Mouse (Mus musculus): ENCODE data around the gene Ethe1. TPM values are rescaled to one million over a fixed set of nuclear protein-coding genes. Genes with fewer than 3 reads are reported as not detected.
A peak's percentile ranks its signal among the peaks of the same experiment; 100 is the strongest.

The Ethe1 gene
- 33.2 and 38.1 TPM in 2 replicates for polyA plus RNA-seq (2015; fragmentation: Nextera tagmentation; extraction: Ambion mirVana)

GRCm38 (mm10) chr7:24587330-24588105 lies at the start of gene Ethe1, which contains the start of gene Zfp575:
TSS of gene Ethe1 (plus strand) at chr7:24587543.
TSS of gene Zfp575 (minus strand) at chr7:24587641.
- 8% methylated on average over 30 of the region's 30 CpGs for WGBS
- peak within 1 kb of the TSS; percentile 78 for H3K4me2 ChIP-seq (ENCODE audit: low read depth, low read length)
- H3K27me3 ChIP-seq (replicated peaks; ENCODE audit: control insufficient read depth, insufficient read depth, low read length): peaks cover 16% of the 10 kb centered on the region
- H3K9me3 ChIP-seq (ENCODE audit: control insufficient read depth, low read length): no peaks in the 10 kb centered on the region
- peak within 1 kb of the TSS; percentile 59 for H3K4me3 ChIP-seq (ENCODE audit: low read length)
- peak; percentile 39 for ATAC-seq
- no peaks in the 10 kb centered on the region for H3K36me3 ChIP-seq (ENCODE audit: control insufficient read depth, insufficient read depth, low read length)
- H3K4me1 ChIP-seq (ENCODE audit: control insufficient read depth, insufficient read depth, low read length): peaks cover 16% of the 10 kb centered on the region
- peak within 1 kb of the TSS; percentile 76 for H3K9ac ChIP-seq (ENCODE audit: low read depth, low read length)
- peak within 1 kb of the TSS; percentile 39; the same call in 1 of the 2 replicates for H3K27ac ChIP-seq (ENCODE audit: low read length)

GRCm38 (mm10) chr7:24537591-24537990 lies 49.8 kb upstream of the Ethe1 start:
- WGBS: 82% methylated on average over 5 of the region's 5 CpGs

DNA sequence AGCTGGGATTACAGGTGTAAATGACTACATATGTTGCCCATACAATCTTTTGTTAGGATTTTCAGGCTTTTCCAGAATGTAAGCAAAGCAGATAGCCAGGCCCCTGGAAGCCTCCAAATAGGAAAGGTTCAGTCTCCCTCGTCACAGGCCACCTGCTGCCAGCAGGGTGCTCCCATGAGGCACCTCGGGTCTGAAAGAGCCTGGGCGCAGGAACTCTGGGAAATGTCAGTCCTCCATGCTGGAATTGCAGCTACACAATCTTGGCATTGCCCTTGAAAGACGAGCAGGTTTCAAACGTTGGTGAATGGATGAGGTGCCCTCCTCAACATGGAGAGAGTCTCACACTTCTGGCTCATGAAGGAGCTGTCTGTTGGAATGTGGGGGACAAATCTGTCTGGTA lies 49.2 kb upstream of the Ethe1 start:
- WGBS: 40% methylated on average over 5 of the region's 5 CpGs
- ATAC-seq: peak; percentile 32; the same call in 1 of the 2 replicates
- H3K4me3 ChIP-seq (ENCODE audit: low read length): no peak overlapping the region
- no peak overlapping the region for H3K9ac ChIP-seq (ENCODE audit: low read depth, low read length)
- H3K4me2 ChIP-seq (ENCODE audit: low read depth, low read length): no peak overlapping the region
- no peaks in the 10 kb centered on the region for H3K9me3 ChIP-seq (ENCODE audit: control insufficient read depth, low read length)
- no peaks in the 10 kb centered on the region for H3K27me3 ChIP-seq (replicated peaks; ENCODE audit: control insufficient read depth, insufficient read depth, low read length)
- H3K36me3 ChIP-seq (ENCODE audit: control insufficient read depth, insufficient read depth, low read length): peaks cover 17% of the 10 kb centered on the region
- H3K27ac ChIP-seq (ENCODE audit: low read length): no peak overlapping the region
- no peaks in the 10 kb centered on the region for H3K4me1 ChIP-seq (ENCODE audit: control insufficient read depth, insufficient read depth, low read length)

More at GRCm38 (mm10) chr7:24537591-24537990, 49.8 kb upstream of the Ethe1 start:
- Histone ChIP-seq H3K27me3 (replicated peaks; ENCODE audit: control insufficient read depth, insufficient read depth, low read length) (no peaks in the 10 kb centered on the region), H3K9me3 (ENCODE audit: control insufficient read depth, low read length) (no peaks in the 10 kb centered on the region), H3K4me2 (ENCODE audit: low read depth, low read length) (no peak overlapping the region), H3K27ac (ENCODE audit: low read length) (no peak overlapping the region), H3K4me1 (ENCODE audit: control insufficient read depth, insufficient read depth, low read length) (no peaks in the 10 kb centered on the region), H3K9ac (ENCODE audit: low read depth, low read length) (no peak overlapping the region), H3K4me3 (ENCODE audit: low read length) (no peak overlapping the region), H3K36me3 (ENCODE audit: control insufficient read depth, insufficient read depth, low read length) (peaks cover 19% of the 10 kb centered on the region)
- no peak for ATAC-seq

GRCm38 (mm10) chr7:24538701-24539100 lies 48.6 kb upstream of the Ethe1 start:
- Histone ChIP-seq H3K9ac (ENCODE audit: low read depth, low read length) (no peak overlapping the region), H3K36me3 (ENCODE audit: control insufficient read depth, insufficient read depth, low read length) (peaks cover 12% of the 10 kb centered on the region; the same call in 1 of the 2 replicates), H3K4me2 (ENCODE audit: low read depth, low read length) (no peak overlapping the region), H3K4me1 (ENCODE audit: control insufficient read depth, insufficient read depth, low read length) (no peaks in the 10 kb centered on the region), H3K27me3 (replicated peaks; ENCODE audit: control insufficient read depth, insufficient read depth, low read length) (no peaks in the 10 kb centered on the region), H3K27ac (ENCODE audit: low read length) (no peak overlapping the region), H3K4me3 (ENCODE audit: low read length) (no peak overlapping the region), H3K9me3 (ENCODE audit: control insufficient read depth, low read length) (no peaks in the 10 kb centered on the region)
- no peak for ATAC-seq
- 81% methylated on average over 5 of the region's 5 CpGs for WGBS

DNA sequence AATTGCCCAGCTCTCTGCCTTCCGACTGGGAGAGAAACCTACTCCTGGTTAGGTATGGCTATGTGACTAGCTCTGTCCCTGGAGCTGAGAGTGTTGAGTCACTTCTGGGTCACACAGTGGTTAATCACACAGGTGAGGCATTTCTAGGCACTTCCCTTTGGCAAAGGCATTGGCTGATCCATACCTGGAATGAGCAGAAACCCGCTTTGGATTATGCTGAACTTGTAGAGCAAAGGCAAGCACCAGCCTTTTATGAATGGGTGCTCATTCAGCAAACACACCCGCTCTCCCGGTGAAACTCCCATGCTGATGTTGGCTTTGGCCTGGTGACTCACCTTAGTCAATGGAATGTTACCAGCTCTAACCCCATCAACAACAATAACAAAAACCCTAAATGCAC lies 47.7 kb upstream of the Ethe1 start:
- 86% methylated on average over 4 of the region's 4 CpGs for WGBS
- H3K27me3 ChIP-seq (replicated peaks; ENCODE audit: control insufficient read depth, insufficient read depth, low read length): no peaks in the 10 kb centered on the region
- H3K36me3 ChIP-seq (ENCODE audit: control insufficient read depth, insufficient read depth, low read length): peaks cover 10% of the 10 kb centered on the region; the same call in 1 of the 2 replicates
- H3K4me3 ChIP-seq (ENCODE audit: low read length): no peak overlapping the region
- no peak overlapping the region for H3K4me2 ChIP-seq (ENCODE audit: low read depth, low read length)
- peaks cover 2% of the 10 kb centered on the region; the same call in 1 of the 2 replicates for H3K9me3 ChIP-seq (ENCODE audit: control insufficient read depth, low read length)
- ATAC-seq: no peak
- no peak overlapping the region for H3K9ac ChIP-seq (ENCODE audit: low read depth, low read length)
- H3K27ac ChIP-seq (ENCODE audit: low read length): no peak overlapping the region
- no peaks in the 10 kb centered on the region for H3K4me1 ChIP-seq (ENCODE audit: control insufficient read depth, insufficient read depth, low read length)

DNA sequence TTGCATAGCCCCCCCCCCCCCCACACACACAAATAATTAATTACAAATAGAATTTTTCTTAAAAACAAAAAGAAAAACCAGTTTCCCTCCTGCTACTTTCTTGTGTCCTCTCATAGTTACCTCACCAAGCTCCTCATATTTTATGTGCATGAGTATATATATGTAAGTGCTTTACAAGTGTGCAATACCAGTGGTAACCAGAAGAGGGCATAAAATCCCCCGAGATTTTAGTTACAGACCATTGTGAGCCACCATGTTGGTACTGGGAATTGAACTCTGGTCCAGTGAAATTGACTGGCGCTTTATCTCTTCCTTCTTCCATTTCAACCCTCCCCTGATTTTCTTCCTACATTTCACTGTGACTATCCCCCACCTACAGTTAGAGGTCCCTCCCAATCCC lies 42.8 kb upstream of the Ethe1 start:
- Histone ChIP-seq H3K27ac (ENCODE audit: low read length) (no peak overlapping the region), H3K9me3 (ENCODE audit: control insufficient read depth, low read length) (peaks cover 3% of the 10 kb centered on the region; the same call in 1 of the 2 replicates), H3K9ac (ENCODE audit: low read depth, low read length) (no peak overlapping the region), H3K27me3 (replicated peaks; ENCODE audit: control insufficient read depth, insufficient read depth, low read length) (no peaks in the 10 kb centered on the region), H3K4me2 (ENCODE audit: low read depth, low read length) (no peak overlapping the region), H3K4me1 (ENCODE audit: control insufficient read depth, insufficient read depth, low read length) (peaks cover 11% of the 10 kb centered on the region), H3K4me3 (ENCODE audit: low read length) (no peak overlapping the region), H3K36me3 (ENCODE audit: control insufficient read depth, insufficient read depth, low read length) (0 out of 2 replicates have a peak, but pooled peaks cover 2% of the 10 kb centered on the region)
- ATAC-seq: no peak
- 85% methylated on average over 2 of the region's 2 CpGs for WGBS

DNA sequence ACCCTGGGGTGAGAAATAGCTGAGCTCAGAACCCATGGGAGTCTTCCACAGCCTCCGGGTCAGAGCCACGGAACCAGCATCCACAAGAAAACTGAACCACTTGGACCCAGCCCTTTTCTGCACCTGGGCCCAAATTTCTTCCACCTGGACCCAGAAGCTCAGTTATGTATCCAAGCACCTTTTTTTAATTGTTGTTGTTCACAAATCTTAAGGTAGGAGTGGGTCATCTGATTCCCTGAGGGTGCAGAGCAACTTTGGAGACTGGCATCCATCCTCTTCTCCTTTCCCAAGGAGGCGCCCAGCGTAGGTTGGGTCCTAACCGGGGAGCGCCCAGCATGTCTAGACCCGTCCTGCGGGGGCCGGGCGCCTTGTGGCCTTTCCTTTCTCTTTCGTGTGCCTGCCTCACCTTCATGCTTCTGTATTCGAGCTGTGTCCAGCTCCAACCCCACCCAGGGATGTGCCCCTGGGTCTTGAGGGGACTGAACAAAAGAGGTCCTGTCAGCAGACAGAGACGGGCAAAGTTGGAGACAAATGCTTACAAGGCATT lies 41.2 kb upstream of the Ethe1 start, which contains the start of the genes Pinlyp and Xrcc1:
Pinlyp (minus strand) TSS at position 51 of the 547 bp plus-strand sequence.
Xrcc1 (plus strand) TSS at position 222 of the 547 bp plus-strand sequence.
- H3K27ac ChIP-seq (ENCODE audit: low read length): peak within 1 kb of the TSS; percentile 74
- H3K9ac ChIP-seq (ENCODE audit: low read depth, low read length): peak within 1 kb of the TSS; percentile 87
- WGBS: 31% methylated on average over 13 of the region's 13 CpGs
- peaks cover 11% of the 10 kb centered on the region for H3K4me1 ChIP-seq (ENCODE audit: control insufficient read depth, insufficient read depth, low read length)
- H3K4me3 ChIP-seq (ENCODE audit: low read length): peak within 1 kb of the TSS; percentile 70
- H3K27me3 ChIP-seq (replicated peaks; ENCODE audit: control insufficient read depth, insufficient read depth, low read length): no peaks in the 10 kb centered on the region
- 0 out of 2 replicates have a peak, but pooled peaks cover 3% of the 10 kb centered on the region for H3K36me3 ChIP-seq (ENCODE audit: control insufficient read depth, insufficient read depth, low read length)
- peaks cover 3% of the 10 kb centered on the region; the same call in 1 of the 2 replicates for H3K9me3 ChIP-seq (ENCODE audit: control insufficient read depth, low read length)
- no peak; the same call in 1 of the 2 replicates for ATAC-seq
- H3K4me2 ChIP-seq (ENCODE audit: low read depth, low read length): peak within 1 kb of the TSS; percentile 76

- Histone ChIP-seq H3K4me3 (ENCODE audit: low read length) (peak overlapping the region; percentile 70), H3K27ac (ENCODE audit: low read length) (peak overlapping the region; percentile 74), H3K9me3 (ENCODE audit: control insufficient read depth, low read length) (peaks cover 3% of the 10 kb centered on the region; the same call in 1 of the 2 replicates), H3K9ac (ENCODE audit: low read depth, low read length) (peak overlapping the region; percentile 87), H3K36me3 (ENCODE audit: control insufficient read depth, insufficient read depth, low read length) (0 out of 2 replicates have a peak, but pooled peaks cover 3% of the 10 kb centered on the region), H3K4me1 (ENCODE audit: control insufficient read depth, insufficient read depth, low read length) (peaks cover 11% of the 10 kb centered on the region), H3K4me2 (ENCODE audit: low read depth, low read length) (peak overlapping the region; percentile 76), H3K27me3 (replicated peaks; ENCODE audit: control insufficient read depth, insufficient read depth, low read length) (no peaks in the 10 kb centered on the region)
- peak; percentile 99 for ATAC-seq
- under 1% methylated on average over 57 of the region's 57 CpGs for WGBS
These were observed 40.5 kb upstream of the Ethe1 start for GRCm38 (mm10) chr7:24546634-24547389.

All from intestine, embryonic 16.5 days (tissue).